Mouse (Mus musculus): ENCODE data around the gene Tgfbrap1.

Gene Tgfbrap1

GRCm38 (mm10) chr1:43117435-43117834 is 19.0 kb upstream of the Tgfbrap1 start:
- in situ Hi-C loops (cut with MboI, MseI) = loop anchor here (5.0 kb wide), 1 partner anchor 190 kb away; no protein-coding TSS in a partner anchor

GRCm38 (mm10) chr1:43112882-43113281 is 14.4 kb upstream of the Tgfbrap1 start:
- in situ Hi-C loops (cut with MboI, MseI) = no loop called here

GRCm38 (mm10) chr1:43110556-43110955 is 12.1 kb upstream of the Tgfbrap1 start:
- in situ Hi-C loops (cut with MboI, MseI) = no loop called here

- in situ Hi-C loops (cut with MboI, MseI) = no loop called here
Observed at GRCm38 (mm10) chr1:43108729-43109128, 10.3 kb upstream of the Tgfbrap1 start.

- in situ Hi-C loops (cut with MboI, MseI) = no loop called here
Observed at GRCm38 (mm10) chr1:43094206-43094605, 4.2 kb downstream of the Tgfbrap1 start.

GRCm38 (mm10) chr1:43092056-43093015 is 6.1 kb downstream of the Tgfbrap1 start:
- in situ Hi-C loops (cut with MboI, MseI) = no loop called here

GRCm38 (mm10) chr1:43091306-43092055 is 7.0 kb downstream of the Tgfbrap1 start:
- in situ Hi-C loops (cut with MboI, MseI) = no loop called here

- in situ Hi-C loops (cut with MboI, MseI) = no loop called here
Observed at GRCm38 (mm10) chr1:43090418-43090817, 8.0 kb downstream of the Tgfbrap1 start.

- in situ Hi-C loops (cut with MboI, MseI) = no loop called here
Observed at GRCm38 (mm10) chr1:43082946-43083345, 15.5 kb downstream of the Tgfbrap1 start.

GRCm38 (mm10) chr1:43078124-43078523 is 20.3 kb downstream of the Tgfbrap1 start:
- in situ Hi-C loops (cut with MboI, MseI) = no loop called here

GRCm38 (mm10) chr1:43074791-43075190 is 23.6 kb downstream of the Tgfbrap1 start:
- in situ Hi-C loops (cut with MboI, MseI) = no loop called here

- in situ Hi-C loops (cut with MboI, MseI) = no loop called here
Observed at GRCm38 (mm10) chr1:43072561-43072960, 25.9 kb downstream of the Tgfbrap1 start.

GRCm38 (mm10) chr1:43072028-43072427 is 26.4 kb downstream of the Tgfbrap1 start:
- in situ Hi-C loops (cut with MboI, MseI) = no loop called here

- in situ Hi-C loops (cut with MboI, MseI) = no loop called here
Observed at GRCm38 (mm10) chr1:43070726-43071125, 27.7 kb downstream of the Tgfbrap1 start.

GRCm38 (mm10) chr1:43067551-43067950 is 30.9 kb downstream of the Tgfbrap1 start:
- in situ Hi-C loops (cut with MboI, MseI) = loop anchor here (5.0 kb wide), 1 partner anchor 155 kb away; no protein-coding TSS in a partner anchor

GRCm38 (mm10) chr1:43066573-43066972 is 31.9 kb downstream of the Tgfbrap1 start:
- in situ Hi-C loops (cut with MboI, MseI) = loop anchor here (5.0 kb wide), 1 partner anchor 154 kb away; no protein-coding TSS in a partner anchor

- in situ Hi-C loops (cut with MboI, MseI) = loop anchor here (5.0 kb wide), 1 partner anchor 153 kb away; no protein-coding TSS in a partner anchor
Observed at GRCm38 (mm10) chr1:43065615-43066310, 32.7 kb downstream of the Tgfbrap1 start.

GRCm38 (mm10) chr1:43051903-43052302 is 46.5 kb downstream of the Tgfbrap1 start:
- in situ Hi-C loops (cut with MboI, MseI) = no loop called here

- in situ Hi-C loops (cut with MboI, MseI) = loop anchor here (5.0 kb wide), 1 partner anchor 76 kb away; no protein-coding TSS in a partner anchor
Observed at GRCm38 (mm10) chr1:43047811-43048210, 50.6 kb downstream of the Tgfbrap1 start.

- in situ Hi-C loops (cut with MboI, MseI) = loop anchor here (5.0 kb wide), 1 partner anchor 75 kb away; no protein-coding TSS in a partner anchor
Observed at GRCm38 (mm10) chr1:43046990-43047389, 51.4 kb downstream of the Tgfbrap1 start.
